ENCODE assay signal across 9 mouse cellular contexts in genomic region chr4:123991223-123991622, GRCm38 (mm10).
DNase-seq lines count a peak whose midpoint lies in the region; ATAC-seq and TF ChIP-seq lines count a peak whose summit lies in the region.
"Had no signal": no experiment of that assay in that cellular context is flagged by ENCODE, and none has a peak within 500 bp of the region (broad histone marks: within the 10 kb centered on the region; RNA-seq: fewer than 3 reads in every experiment).

No protein-coding gene starts in this region.

- peak overlapping the region; percentile 58 for H3K4me3 ChIP-seq in E14TG2a.4 (replicated peaks; ENCODE audit: low read length)
- peak overlapping the region; percentile 32 for H3K4me3 ChIP-seq in hindbrain, embryonic 13.5 days
- no peak overlapping the region for H3K4me3 ChIP-seq in macrophage (ENCODE audit: inconsistent target)

- H3K79me2 ChIP-seq in macrophage (ENCODE audit: inconsistent target), result no peaks in the 10 kb centered on the region

- DNase-seq in embryo, embryonic 11 days, result peak; percentile 27
- DNase-seq in embryo, embryonic 10.5 days (ENCODE audit: low spot score), result no peak
- no peak for DNase-seq in cerebellum, postnatal 14 days
- DNase-seq in cerebellum, postnatal 25 days, result no peak
- no peak for DNase-seq in MN1 (ENCODE audit: low spot score)

- 8% methylated on average over 10 of the region's 10 CpGs for WGBS in hindbrain, embryonic 13.5 days
- WGBS in macrophage (ENCODE audit: missing documents), result 27% methylated on average over 10 of the region's 10 CpGs

- peaks cover 71% of the 10 kb centered on the region for H3K4me1 ChIP-seq in E14TG2a.4 (replicated peaks; ENCODE audit: low read depth, low read length)
- H3K4me1 ChIP-seq in hindbrain, embryonic 13.5 days (replicated peaks), result peaks cover 27% of the 10 kb centered on the region

- peak overlapping the region; percentile 62 for H3K4me2 ChIP-seq in hindbrain, embryonic 13.5 days

- peak; percentile 18; the same call in 1 of the 2 replicates for ATAC-seq in hindbrain, embryonic 13.5 days (ENCODE audit: low FRiP score)
- ATAC-seq: activated CD4-positive, CD25-positive, alpha-beta regulatory T cell, adult 4 months had no signal

- TF ChIP-seq CTCF in E14TG2a.4 (conservative IDR thresholded peaks at IDR 0.05; ENCODE audit: low read length), result no peak

- no peaks in the 10 kb centered on the region for H3K36me3 ChIP-seq in E14TG2a.4 (ENCODE audit: insufficient read depth, low read length)
- no peaks in the 10 kb centered on the region for H3K36me3 ChIP-seq in hindbrain, embryonic 13.5 days
- H3K36me3 ChIP-seq in macrophage (ENCODE audit: inconsistent target), result no peaks in the 10 kb centered on the region

- no peaks in the 10 kb centered on the region for H3K9me3 ChIP-seq in E14TG2a.4 (ENCODE audit: low read length)
- H3K9me3 ChIP-seq in hindbrain, embryonic 13.5 days, result no peaks in the 10 kb centered on the region

- peak overlapping the region; percentile 31; the same call in 1 of the 2 replicates for H3K27ac ChIP-seq in hindbrain, embryonic 13.5 days
- peak overlapping the region; percentile 39 for H3K27ac ChIP-seq in macrophage

- H3K27me3 ChIP-seq in E14TG2a.4 (ENCODE audit: insufficient read depth, low read length), result peaks cover 53% of the 10 kb centered on the region
- peaks cover 30% of the 10 kb centered on the region for H3K27me3 ChIP-seq in hindbrain, embryonic 13.5 days

- peak overlapping the region; percentile 58 for H3K9ac ChIP-seq in hindbrain, embryonic 13.5 days
